Mouse (Mus musculus): ENCODE results near the gene Klf6. TPM values are rescaled to one million over a fixed set of nuclear protein-coding genes. Genes with fewer than 3 reads are reported as not detected.

Gene Klf6
- polyA plus RNA-seq, 1 experiment = 51.6 TPM

GRCm38 (mm10) chr13:5892684-5893447, 31.6 kb downstream of the Klf6 start:
- TF ChIP-seq FLI1 (IDR thresholded peaks at IDR 0.05; ENCODE audit: low read length) = no peak
- no peak for TF ChIP-seq GATA1 (IDR thresholded peaks at IDR 0.05; ENCODE audit: borderline replicate concordance, low read length)
- Histone ChIP-seq H3K36me3 (replicated peaks; ENCODE audit: low read length) (no peaks in the 10 kb centered on the region), H3K9me3 (no peaks in the 10 kb centered on the region), H3K27me3 (replicated peaks) (no peaks in the 10 kb centered on the region), H3K4me3 (replicated peaks) (no peak overlapping the region), H3K4me1 (peaks cover 14% of the 10 kb centered on the region)

GRCm38 (mm10) chr13:5894910-5895309, 33.6 kb downstream of the Klf6 start:
- no peaks in the 10 kb centered on the region for H3K27me3 ChIP-seq (replicated peaks)
- H3K36me3 ChIP-seq (replicated peaks; ENCODE audit: low read length) = no peaks in the 10 kb centered on the region
- H3K4me3 ChIP-seq (replicated peaks) = no peak overlapping the region
- TF ChIP-seq GATA1 (IDR thresholded peaks at IDR 0.05; ENCODE audit: borderline replicate concordance, low read length) (no peak), FLI1 (IDR thresholded peaks at IDR 0.05; ENCODE audit: low read length) (no peak)
- H3K9me3 ChIP-seq = no peaks in the 10 kb centered on the region
- H3K4me1 ChIP-seq = peaks cover 2% of the 10 kb centered on the region

GRCm38 (mm10) chr13:5895851-5896250, 34.6 kb downstream of the Klf6 start:
- Histone ChIP-seq H3K27me3 (replicated peaks) (no peaks in the 10 kb centered on the region), H3K4me1 (no peaks in the 10 kb centered on the region), H3K9me3 (no peaks in the 10 kb centered on the region), H3K36me3 (replicated peaks; ENCODE audit: low read length) (no peaks in the 10 kb centered on the region), H3K4me3 (replicated peaks) (no peak overlapping the region)
- no peak for TF ChIP-seq FLI1 (IDR thresholded peaks at IDR 0.05; ENCODE audit: low read length)
- no peak for TF ChIP-seq GATA1 (IDR thresholded peaks at IDR 0.05; ENCODE audit: borderline replicate concordance, low read length)

GRCm38 (mm10) chr13:5897176-5897959, 36.1 kb downstream of the Klf6 start:
- no peaks in the 10 kb centered on the region for H3K36me3 ChIP-seq (replicated peaks; ENCODE audit: low read length)
- TF ChIP-seq FLI1 (IDR thresholded peaks at IDR 0.05; ENCODE audit: low read length) (no peak), GATA1 (IDR thresholded peaks at IDR 0.05; ENCODE audit: borderline replicate concordance, low read length) (no peak)
- no peaks in the 10 kb centered on the region for H3K4me1 ChIP-seq
- H3K9me3 ChIP-seq = no peaks in the 10 kb centered on the region
- no peaks in the 10 kb centered on the region for H3K27me3 ChIP-seq (replicated peaks)
- H3K4me3 ChIP-seq (replicated peaks) = no peak overlapping the region

GRCm38 (mm10) chr13:5899021-5899420, 37.7 kb downstream of the Klf6 start:
- Histone ChIP-seq H3K4me1 (no peaks in the 10 kb centered on the region), H3K4me3 (replicated peaks) (no peak overlapping the region), H3K9me3 (no peaks in the 10 kb centered on the region), H3K36me3 (replicated peaks; ENCODE audit: low read length) (no peaks in the 10 kb centered on the region), H3K27me3 (replicated peaks) (no peaks in the 10 kb centered on the region)
- TF ChIP-seq GATA1 (IDR thresholded peaks at IDR 0.05; ENCODE audit: borderline replicate concordance, low read length) = no peak

GRCm38 (mm10) chr13:5899641-5900040, 38.4 kb downstream of the Klf6 start:
- TF ChIP-seq FLI1 (IDR thresholded peaks at IDR 0.05; ENCODE audit: low read length) (no peak), GATA1 (IDR thresholded peaks at IDR 0.05; ENCODE audit: borderline replicate concordance, low read length) (no peak)
- H3K9me3 ChIP-seq = no peaks in the 10 kb centered on the region
- no peaks in the 10 kb centered on the region for H3K36me3 ChIP-seq (replicated peaks; ENCODE audit: low read length)
- no peaks in the 10 kb centered on the region for H3K27me3 ChIP-seq (replicated peaks)
- H3K4me3 ChIP-seq (replicated peaks) = no peak overlapping the region
- no peaks in the 10 kb centered on the region for H3K4me1 ChIP-seq

GRCm38 (mm10) chr13:5913201-5913600, 51.9 kb downstream of the Klf6 start:
- H3K4me1 ChIP-seq = peaks cover 11% of the 10 kb centered on the region
- no peaks in the 10 kb centered on the region for H3K27me3 ChIP-seq (replicated peaks)
- H3K9me3 ChIP-seq = no peaks in the 10 kb centered on the region

GRCm38 (mm10) chr13:5917360-5917759, 56.1 kb downstream of the Klf6 start:
- Histone ChIP-seq H3K36me3 (replicated peaks; ENCODE audit: low read length) (no peaks in the 10 kb centered on the region), H3K4me1 (peaks cover 10% of the 10 kb centered on the region), H3K27me3 (replicated peaks) (no peaks in the 10 kb centered on the region), H3K4me3 (replicated peaks) (no peak overlapping the region), H3K9me3 (no peaks in the 10 kb centered on the region)
- TF ChIP-seq GATA1 (IDR thresholded peaks at IDR 0.05; ENCODE audit: borderline replicate concordance, low read length) (no peak), FLI1 (IDR thresholded peaks at IDR 0.05; ENCODE audit: low read length) (no peak)

More at GRCm38 (mm10) chr13:5913201-5913600, 51.9 kb downstream of the Klf6 start:
- TF ChIP-seq GATA1 (IDR thresholded peaks at IDR 0.05; ENCODE audit: borderline replicate concordance, low read length) (no peak), FLI1 (IDR thresholded peaks at IDR 0.05; ENCODE audit: low read length) (no peak)
- Histone ChIP-seq H3K4me3 (replicated peaks) (no peak overlapping the region), H3K36me3 (replicated peaks; ENCODE audit: low read length) (no peaks in the 10 kb centered on the region)

GRCm38 (mm10) chr13:5919966-5920365, 58.7 kb downstream of the Klf6 start:
- TF ChIP-seq GATA1 (IDR thresholded peaks at IDR 0.05; ENCODE audit: borderline replicate concordance, low read length) (no peak), FLI1 (IDR thresholded peaks at IDR 0.05; ENCODE audit: low read length) (no peak)
- Histone ChIP-seq H3K36me3 (replicated peaks; ENCODE audit: low read length) (no peaks in the 10 kb centered on the region), H3K4me1 (no peaks in the 10 kb centered on the region), H3K9me3 (no peaks in the 10 kb centered on the region), H3K4me3 (replicated peaks) (no peak overlapping the region), H3K27me3 (replicated peaks) (no peaks in the 10 kb centered on the region)

Data from megakaryocyte, embryonic 14.5 days (primary cell).